Mouse (Mus musculus) embryonic facial prominence, embryonic 14.5 days (tissue): Measurements from ENCODE around the gene Esrrg. TPM values are rescaled to one million over a fixed set of nuclear protein-coding genes. Genes with fewer than 3 reads are reported as not detected.
A peak's percentile ranks its signal among the peaks of the same experiment; 100 is the strongest.

Experiments
- ATAC-seq: fragments of 200-750 bp; cut with Nextera tagmentation; 2 replicates; pipeline ENCODE4 v1.8.0; 2017; ENCODE audit warnings: low read depth, moderate number of reproducible peaks, moderate TSS enrichment
- DNase-seq: peaks from one replicate; pipeline ENCODE4 v3.0.0-alpha.2; 2015; ENCODE audit warnings: low spot score
- H3K27ac ChIP-seq: fragments of 300-500 bp; sonication (generic); replicated peaks from 2 replicates; pipeline ENCODE4 v1.5.1; 2014; ENCODE audit warnings: low read depth, mild to moderate bottlenecking, low read length, moderate library complexity
- H3K27me3 ChIP-seq: fragments of 300-500 bp; sonication (generic); replicated peaks from 2 replicates; pipeline ENCODE4 v1.6.1; 2014; ENCODE audit warnings: low read length; ENCODE audit not compliant: control insufficient read depth, insufficient read depth
- H3K36me3 ChIP-seq: fragments of 300-500 bp; sonication (generic); 2 replicates; pipeline ENCODE4 v1.6.1; 2014; ENCODE audit warnings: low read length, mixed read lengths; ENCODE audit not compliant: control insufficient read depth, insufficient read depth
- H3K4me1 ChIP-seq: fragments of 300-500 bp; sonication (generic); 2 replicates; pipeline ENCODE4 v1.6.1; 2014; ENCODE audit warnings: antibody characterized with exemption, low read length; ENCODE audit not compliant: control insufficient read depth, insufficient read depth
- H3K4me2 ChIP-seq: fragments of 300-500 bp; sonication (generic); 2 replicates; pipeline ENCODE4 v1.6.1; 2014; ENCODE audit warnings: low read depth, mild to moderate bottlenecking, low read length, moderate library complexity, mixed read lengths
- H3K4me3 ChIP-seq: fragments of 300-500 bp; sonication (generic); 2 replicates; pipeline ENCODE4 v1.5.1; 2014; ENCODE audit warnings: low read depth, mild to moderate bottlenecking, low read length
- H3K9ac ChIP-seq: fragments of 300-500 bp; sonication (generic); 2 replicates; pipeline ENCODE4 v1.6.1; 2014; ENCODE audit warnings: low read depth, mild to moderate bottlenecking, low read length, moderate library complexity, mixed read lengths
- H3K9me3 ChIP-seq: fragments of 300-500 bp; sonication (generic); 2 replicates; pipeline ENCODE4 v1.6.1; 2016; ENCODE audit warnings: low read length; ENCODE audit not compliant: control insufficient read depth
- WGBS: fragments of 180-500 bp; shearing (Covaris S2); extraction: QIAGEN DNeasy Blood & Tissue Kit; methylation state at CpG from one replicate; pipeline ENCODE4 v1.1.7; 2014; 5-methylcytosine and 5-hydroxymethylcytosine counted together
- polyA plus RNA-seq: library from polyadenylated mRNA; unstranded; fragments of >200 nt; fragmentation: Nextera tagmentation; extraction: Ambion mirVana; gene quantifications from 2 replicates; pipeline ENCODE4 v1.2.1, GENCODE M21; 2014

Esrrg gene
- polyA plus RNA-seq, 1 experiment from 2014 or later = 3.1 TPM

DNA sequence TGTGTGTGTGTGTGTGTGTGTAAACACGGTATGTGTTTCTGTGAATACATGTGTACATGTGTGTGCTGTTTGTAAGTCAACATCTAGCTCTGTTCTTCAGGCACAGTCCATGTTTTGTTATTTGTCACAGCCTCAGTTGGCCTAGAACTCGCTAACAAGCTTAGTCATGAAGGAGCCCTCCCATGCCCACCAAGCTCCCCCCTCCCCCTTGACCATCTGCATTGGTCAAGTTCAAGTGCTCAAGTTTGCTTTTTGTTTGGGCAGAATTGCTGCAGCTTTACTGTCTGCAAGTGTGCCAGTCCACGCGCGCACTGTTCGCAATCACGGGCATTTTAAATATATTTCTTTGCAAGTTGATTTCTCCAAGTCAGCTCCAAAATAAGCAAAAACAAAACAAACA is 298.8 kb downstream of the Esrrg start:
- Histone ChIP-seq H3K4me2 (no peak overlapping the region), H3K36me3 (no peaks in the 10 kb centered on the region), H3K27me3 (no peaks in the 10 kb centered on the region), H3K4me3 (no peak overlapping the region), H3K9me3 (no peaks in the 10 kb centered on the region), H3K4me1 (peaks cover 10% of the 10 kb centered on the region), H3K9ac (no peak overlapping the region), H3K27ac (no peak overlapping the region)
- WGBS = 58% methylated on average over 7 of the region's 7 CpGs
- DNase-seq (no peak), ATAC-seq (no peak)

GRCm38 (mm10) chr1:187907871-187908270 is 299.3 kb downstream of the Esrrg start:
- ATAC-seq (peak; percentile 97), DNase-seq (peak; percentile 88)
- no peak overlapping the region for H3K4me3 ChIP-seq
- H3K4me2 ChIP-seq = no peak overlapping the region
- no peaks in the 10 kb centered on the region for H3K27me3 ChIP-seq
- peaks cover 10% of the 10 kb centered on the region for H3K4me1 ChIP-seq
- 6% methylated on average over 3 of the region's 3 CpGs for WGBS
- no peak overlapping the region for H3K27ac ChIP-seq
- H3K9ac ChIP-seq = no peak overlapping the region
- H3K9me3 ChIP-seq = no peaks in the 10 kb centered on the region
- H3K36me3 ChIP-seq = no peaks in the 10 kb centered on the region

- no peak for ATAC-seq
Observed at GRCm38 (mm10) chr1:187910718-187911117, 302.1 kb downstream of the Esrrg start.

DNA sequence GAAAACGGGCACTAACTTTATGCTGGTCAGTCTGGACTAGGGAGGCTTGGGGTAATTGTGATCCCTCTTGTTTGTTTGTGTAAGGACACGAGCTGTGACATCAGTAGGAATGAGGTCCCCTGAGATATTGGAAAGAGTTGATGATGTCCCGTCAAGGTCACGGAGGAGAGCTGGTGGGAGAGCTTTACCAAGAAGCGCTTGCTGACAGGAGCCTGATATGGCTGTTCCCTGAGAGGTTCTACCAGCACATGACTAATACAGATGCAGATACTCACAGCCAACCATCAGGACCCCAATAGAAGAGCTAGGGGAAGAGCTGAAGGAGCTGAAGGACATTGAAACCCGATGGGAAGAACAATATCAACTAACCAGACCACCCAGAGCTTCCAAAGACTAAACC is 302.6 kb downstream of the Esrrg start:
- DNase-seq (no peak), ATAC-seq (no peak)
- no peak overlapping the region for H3K4me3 ChIP-seq
- H3K4me2 ChIP-seq = no peak overlapping the region
- H3K27me3 ChIP-seq = no peaks in the 10 kb centered on the region
- no peak overlapping the region for H3K9ac ChIP-seq
- no peaks in the 10 kb centered on the region for H3K9me3 ChIP-seq
- no peaks in the 10 kb centered on the region for H3K36me3 ChIP-seq
- peaks cover 10% of the 10 kb centered on the region for H3K4me1 ChIP-seq
- no peak overlapping the region for H3K27ac ChIP-seq
- WGBS = 80% methylated on average over 6 of the region's 6 CpGs

More at GRCm38 (mm10) chr1:187910718-187911117, 302.1 kb downstream of the Esrrg start:
- DNase-seq = no peak
- H3K27ac ChIP-seq = no peak overlapping the region
- H3K27me3 ChIP-seq = no peaks in the 10 kb centered on the region
- no peaks in the 10 kb centered on the region for H3K9me3 ChIP-seq
- no peak overlapping the region for H3K4me3 ChIP-seq
- H3K36me3 ChIP-seq = no peaks in the 10 kb centered on the region
- no peak overlapping the region for H3K9ac ChIP-seq
- H3K4me1 ChIP-seq = peaks cover 10% of the 10 kb centered on the region
- WGBS = 73% methylated on average over 7 of the region's 7 CpGs
- no peak overlapping the region for H3K4me2 ChIP-seq

- DNase-seq (no peak), ATAC-seq (no peak)
- Histone ChIP-seq H3K9me3 (no peaks in the 10 kb centered on the region), H3K36me3 (no peaks in the 10 kb centered on the region), H3K4me1 (no peaks in the 10 kb centered on the region), H3K27me3 (no peaks in the 10 kb centered on the region), H3K4me2 (no peak overlapping the region), H3K4me3 (no peak overlapping the region), H3K27ac (no peak overlapping the region), H3K9ac (no peak overlapping the region)
- 61% methylated on average over 6 of the region's 6 CpGs for WGBS
Observed at GRCm38 (mm10) chr1:187918303-187918702, 309.7 kb downstream of the Esrrg start.

DNA sequence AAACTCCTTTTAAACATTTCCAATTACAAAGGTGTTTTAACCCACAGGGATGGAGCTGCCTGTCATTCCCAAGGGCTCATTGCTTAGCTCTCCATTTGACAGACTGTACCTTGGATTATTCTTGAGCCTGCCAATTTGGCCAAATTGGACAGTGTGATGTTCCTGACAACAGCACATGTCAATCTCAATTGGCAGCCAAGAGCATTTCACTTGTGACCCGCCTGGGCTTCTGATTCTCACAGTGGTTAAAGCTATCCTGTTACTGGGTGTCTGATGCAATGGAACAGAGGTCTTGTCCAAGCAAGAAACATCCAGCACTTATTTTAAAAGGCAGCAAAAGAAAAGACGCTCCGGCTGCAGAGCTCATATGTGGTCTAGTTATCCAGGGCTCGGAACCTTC is 310.3 kb downstream of the Esrrg start:
- Histone ChIP-seq H3K36me3 (no peaks in the 10 kb centered on the region), H3K9me3 (no peaks in the 10 kb centered on the region), H3K27me3 (no peaks in the 10 kb centered on the region), H3K4me3 (no peak overlapping the region), H3K4me2 (no peak overlapping the region), H3K9ac (no peak overlapping the region), H3K4me1 (no peaks in the 10 kb centered on the region), H3K27ac (no peak overlapping the region)
- DNase-seq = no peak
- 86% methylated on average over 4 of the region's 4 CpGs for WGBS
- ATAC-seq = no peak

- DNase-seq = no peak
- Histone ChIP-seq H3K9ac (no peak overlapping the region), H3K27me3 (no peaks in the 10 kb centered on the region), H3K36me3 (no peaks in the 10 kb centered on the region), H3K4me3 (no peak overlapping the region), H3K4me2 (no peak overlapping the region), H3K9me3 (no peaks in the 10 kb centered on the region), H3K27ac (no peak overlapping the region), H3K4me1 (no peaks in the 10 kb centered on the region)
- WGBS = 79% methylated on average over 5 of the region's 5 CpGs
- no peak for ATAC-seq
Observed at GRCm38 (mm10) chr1:187920156-187920777, 311.7 kb downstream of the Esrrg start.

DNA sequence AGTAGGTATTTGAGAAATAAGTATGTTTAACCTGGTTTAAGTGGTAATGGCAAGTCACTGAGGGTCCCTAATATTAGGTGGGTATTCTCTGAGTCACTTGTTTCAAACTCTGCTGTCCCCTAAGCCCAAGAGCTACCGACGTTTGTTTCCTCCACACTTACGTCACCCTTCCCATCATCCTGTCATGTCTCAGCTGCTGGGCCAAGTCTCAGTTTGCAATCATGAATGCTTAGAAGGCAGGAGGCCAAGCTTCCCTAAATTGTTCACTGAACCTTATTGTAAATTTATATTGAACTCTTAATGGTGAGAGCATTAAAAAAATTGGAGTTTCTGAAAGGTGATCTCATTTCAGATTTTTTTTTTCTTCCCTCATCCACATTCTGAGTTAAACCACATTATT is 322.6 kb downstream of the Esrrg start:
- ATAC-seq = no peak
- no peaks in the 10 kb centered on the region for H3K36me3 ChIP-seq
- no peak for DNase-seq
- H3K9ac ChIP-seq = no peak overlapping the region
- H3K27ac ChIP-seq = no peak overlapping the region
- H3K27me3 ChIP-seq = no peaks in the 10 kb centered on the region
- H3K4me1 ChIP-seq = no peaks in the 10 kb centered on the region
- no peak overlapping the region for H3K4me2 ChIP-seq
- H3K4me3 ChIP-seq = no peak overlapping the region
- H3K9me3 ChIP-seq = no peaks in the 10 kb centered on the region
- 56% methylated on average over 3 of the region's 3 CpGs for WGBS

- H3K9ac ChIP-seq = no peak overlapping the region
- 0 out of 2 replicates have a peak, but pooled peaks have one; percentile 37 for ATAC-seq
- WGBS = 61% methylated on average over 7 of the region's 7 CpGs
Observed at GRCm38 (mm10) chr1:187938652-187939051, 330.1 kb downstream of the Esrrg start.

More at GRCm38 (mm10) chr1:187938652-187939051, 330.1 kb downstream of the Esrrg start:
- no peak overlapping the region for H3K27ac ChIP-seq
- no peaks in the 10 kb centered on the region for H3K36me3 ChIP-seq
- peak; percentile 60 for DNase-seq
- no peak overlapping the region for H3K4me2 ChIP-seq
- H3K27me3 ChIP-seq = no peaks in the 10 kb centered on the region
- no peaks in the 10 kb centered on the region for H3K9me3 ChIP-seq
- no peak overlapping the region for H3K4me3 ChIP-seq
- H3K4me1 ChIP-seq = peaks cover 3% of the 10 kb centered on the region; the same call in 1 of the 2 replicates
